Mouse (Mus musculus) 3T3-L1 (cell line): ENCODE data around the gene Asb18.
A peak's percentile ranks its signal among the peaks of the same experiment; 100 is the strongest.

Experiments used
- DNase-seq: peaks from one replicate; pipeline ENCODE4 v3.0.0-alpha.2; 2015; ENCODE audit warnings: low read depth, low spot score

Asb18 gene

GRCm38 (mm10) chr1:90014446-90014845 lies at the start of gene Asb18:
Gene Asb18, minus strand, starts transcription at chr1:90014666.
- no peak for DNase-seq

- peak; percentile 82 for DNase-seq
Measured at GRCm38 (mm10) chr1:90060599-90060998, 46.1 kb upstream of the Asb18 start.

DNA sequence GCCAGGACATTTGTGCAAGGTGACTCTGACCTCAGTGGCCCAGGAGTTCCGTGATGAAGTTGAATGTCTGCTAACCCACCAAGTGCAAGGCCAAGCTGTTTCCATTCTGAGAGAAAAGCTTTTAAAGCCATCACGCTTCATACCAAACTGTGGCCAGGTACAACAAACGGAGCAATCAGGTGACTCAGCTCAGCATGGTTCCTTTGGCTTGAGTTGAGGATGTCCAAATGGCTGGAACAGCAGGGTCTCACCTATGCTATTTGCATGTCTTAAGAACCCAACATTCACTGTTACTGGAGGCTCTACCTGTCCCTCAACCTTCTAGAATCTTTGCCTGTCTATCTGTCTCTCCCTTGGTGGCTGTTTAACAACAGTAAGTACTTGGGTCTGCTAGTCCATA lies 45.6 kb upstream of the Asb18 start:
- DNase-seq, result no peak

DNA sequence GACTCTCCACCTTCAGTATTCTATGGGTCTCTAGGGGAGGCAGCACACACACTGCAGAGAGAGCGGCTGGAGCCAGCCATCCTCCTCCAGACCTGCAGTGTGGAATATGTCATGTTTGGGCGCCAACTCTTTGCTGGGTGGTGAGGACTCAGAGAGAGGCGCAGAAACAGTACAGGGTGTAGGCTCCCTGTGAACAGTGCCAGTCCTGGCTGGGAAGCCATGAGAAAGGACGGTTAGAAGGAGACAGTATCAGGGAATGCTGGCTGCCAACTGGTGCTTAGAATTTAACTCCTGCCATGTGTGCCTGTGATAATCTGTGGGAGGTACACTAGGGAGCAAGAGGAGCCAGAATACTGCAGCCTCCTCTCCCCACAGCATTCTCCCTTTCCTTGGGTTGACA lies 40.5 kb upstream of the Asb18 start:
- DNase-seq, result no peak

DNA sequence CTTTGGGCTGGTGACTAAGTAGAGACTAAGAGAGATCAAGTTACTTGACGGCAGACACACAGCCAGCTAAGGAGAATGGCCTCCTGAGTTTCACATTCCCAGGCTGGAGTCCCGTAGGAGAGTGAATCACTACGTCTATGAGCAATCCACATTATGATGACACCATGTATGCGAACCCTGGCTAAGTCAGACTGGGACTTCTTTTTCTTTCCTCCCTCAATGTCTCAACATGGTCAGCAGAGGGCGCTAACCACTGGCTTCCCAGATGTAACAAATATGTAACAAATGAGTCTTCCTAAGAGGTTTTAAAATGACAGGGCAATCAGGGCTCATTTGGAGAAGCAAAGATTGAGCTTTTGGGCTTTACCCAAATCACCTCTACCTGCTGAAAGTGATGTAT lies 36.9 kb upstream of the Asb18 start:
- DNase-seq, result peak; percentile 99

DNA sequence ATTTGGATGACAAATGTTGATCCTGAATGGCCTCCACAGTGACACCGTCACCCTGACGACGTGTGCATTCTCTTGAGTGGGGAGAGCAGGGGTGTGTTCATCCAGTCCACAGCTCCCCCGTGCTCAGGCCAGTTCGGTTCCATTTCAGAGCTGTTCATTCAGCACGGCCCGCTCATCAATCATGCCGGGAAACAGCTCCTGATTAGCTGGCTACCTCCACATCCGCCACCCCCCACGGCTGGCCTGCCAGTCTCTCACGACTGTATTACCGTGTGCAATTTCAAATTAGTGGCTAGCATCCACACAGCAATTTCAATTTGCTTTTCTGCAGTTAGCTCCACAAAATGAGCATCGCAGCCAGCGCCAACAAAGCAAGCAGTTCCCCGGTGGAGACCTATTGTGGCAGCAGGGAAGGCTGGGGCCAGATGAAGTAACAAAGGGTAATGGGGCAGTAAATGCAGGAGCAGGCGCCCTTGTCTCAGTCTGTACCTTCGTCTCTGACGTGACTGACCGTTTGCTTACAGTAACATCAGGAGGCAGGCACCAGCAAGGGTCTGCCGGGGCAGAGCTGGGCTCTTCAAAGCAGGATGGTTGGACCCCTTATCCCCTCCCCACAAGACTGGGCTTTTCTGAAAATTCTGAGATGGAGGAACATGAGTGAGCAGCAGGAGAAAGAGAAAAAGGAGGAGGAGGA lies 35.7 kb upstream of the Asb18 start:
- DNase-seq, result no peak

DNA sequence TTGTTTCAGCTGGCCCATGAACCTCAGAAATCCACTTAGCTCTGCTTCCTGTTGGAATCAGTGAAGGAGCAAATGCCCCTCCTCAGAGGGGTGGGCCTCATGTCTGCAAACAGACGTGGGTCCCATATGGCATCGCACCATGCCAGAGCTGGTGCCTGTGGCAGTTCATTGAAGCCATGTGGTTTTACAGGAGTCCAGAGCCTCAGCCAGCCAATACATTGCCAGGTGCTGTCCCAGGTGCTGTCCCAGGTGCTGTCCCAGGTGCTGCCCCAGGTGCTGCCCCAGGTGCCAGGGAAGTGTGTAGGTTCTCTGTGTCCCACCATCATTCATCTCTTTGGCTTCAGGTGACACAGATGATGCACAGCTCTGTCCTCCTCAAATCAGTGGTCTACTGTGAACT lies 13.8 kb upstream of the Asb18 start:
- DNase-seq, result no peak

GRCm38 (mm10) chr1:90026945-90027344 lies 12.5 kb upstream of the Asb18 start:
- DNase-seq, result peak; percentile 55

DNA sequence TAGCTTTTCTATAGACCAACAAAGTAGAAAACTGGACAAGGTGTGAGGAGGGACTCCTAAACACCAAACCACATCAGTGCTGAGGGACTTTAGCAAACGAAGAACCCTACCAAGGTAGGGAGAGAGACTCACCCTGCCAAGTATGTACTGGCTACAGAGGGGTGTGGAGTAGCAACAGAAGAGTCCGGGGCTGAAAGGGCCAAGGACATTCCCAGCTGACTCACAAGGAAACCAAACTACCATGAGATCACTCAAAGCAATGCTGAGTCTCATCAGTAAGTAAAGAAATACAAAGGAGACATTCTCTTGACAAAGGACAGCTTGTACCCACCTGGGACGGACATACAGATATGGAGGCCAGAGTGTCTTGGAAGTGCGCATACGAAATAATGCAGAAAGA lies 5.9 kb upstream of the Asb18 start:
- no peak for DNase-seq

DNA sequence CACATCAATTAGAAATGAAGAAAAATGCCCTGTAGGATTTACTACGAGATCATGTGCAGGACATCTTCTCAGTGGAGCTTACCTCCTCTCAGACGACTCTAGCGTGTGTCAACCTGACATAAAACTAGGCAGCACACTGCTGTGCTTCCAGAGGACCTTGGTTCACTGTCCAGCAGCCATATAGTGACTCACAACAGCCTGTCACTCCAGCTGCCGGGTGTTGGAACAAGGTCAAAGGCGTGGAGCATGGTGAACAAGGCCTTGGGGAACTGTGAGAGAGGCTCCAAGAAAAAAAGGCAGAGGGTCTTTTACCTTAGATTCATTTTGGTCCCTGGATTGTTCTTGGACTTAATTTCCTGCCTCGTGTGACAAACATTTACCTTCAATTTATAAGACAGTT lies 3.6 kb upstream of the Asb18 start:
- peak; percentile 42 for DNase-seq

DNA sequence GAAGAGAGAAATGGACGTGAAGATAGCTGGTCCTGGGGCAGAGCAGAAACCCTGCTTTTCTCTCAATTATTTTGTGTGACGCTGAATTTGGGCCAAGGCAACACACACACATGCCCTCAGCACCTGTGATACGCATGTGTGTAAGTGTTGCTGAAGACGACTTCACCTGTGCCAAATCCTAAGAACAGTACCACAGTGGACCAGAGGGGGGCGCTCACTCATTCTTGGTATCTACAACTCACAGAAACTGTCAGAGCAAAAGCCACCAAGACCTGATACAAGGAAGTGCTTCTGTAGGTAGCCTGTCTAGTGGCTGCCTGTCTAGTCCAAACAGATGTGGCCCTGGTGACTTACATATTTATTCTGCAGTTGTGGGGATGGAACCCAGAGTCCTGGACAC lies 1.2 kb downstream of the Asb18 start:
- DNase-seq, result no peak

DNA sequence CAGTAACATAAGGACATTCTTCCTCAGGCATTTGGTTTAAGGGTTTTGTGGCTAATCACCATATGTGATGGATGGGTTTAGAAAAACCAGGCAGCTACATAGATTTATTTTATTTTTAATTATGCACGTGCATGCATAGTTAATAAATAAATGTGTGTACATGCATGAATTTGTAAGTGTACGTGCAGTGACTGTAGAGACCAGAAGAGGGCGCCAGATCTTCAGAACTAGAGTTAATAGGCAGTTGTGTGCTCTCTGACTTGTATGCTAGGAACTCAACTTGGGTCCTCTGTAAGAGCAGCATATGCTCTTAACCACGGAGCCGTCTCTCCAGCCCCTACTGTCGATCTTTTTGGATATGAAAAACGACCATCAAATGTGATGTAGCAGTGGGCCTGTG lies 1.6 kb downstream of the Asb18 start:
- DNase-seq, result no peak

DNA sequence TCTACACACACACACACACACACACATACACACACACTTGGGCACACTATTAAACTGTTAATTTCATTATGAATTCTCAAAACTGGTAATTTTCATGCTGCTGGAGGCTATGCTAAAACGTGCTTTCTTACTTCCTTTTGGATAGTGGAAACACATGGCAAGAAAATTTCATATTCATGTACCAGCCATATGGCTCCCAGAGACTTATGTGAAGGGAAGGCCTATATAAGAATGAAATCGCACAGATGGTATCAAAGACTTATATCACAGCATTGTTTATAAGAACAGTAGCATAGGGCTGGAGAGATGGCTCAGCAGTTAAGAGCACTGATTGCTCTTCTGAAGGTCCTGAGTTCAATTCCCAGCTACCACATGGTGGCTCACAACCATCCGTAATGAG lies 2.3 kb downstream of the Asb18 start:
- no peak for DNase-seq

- peak; percentile 61 for DNase-seq
Measured at GRCm38 (mm10) chr1:90010077-90010476, 4.4 kb downstream of the Asb18 start.

GRCm38 (mm10) chr1:90009188-90009587 lies 5.3 kb downstream of the Asb18 start:
- DNase-seq, result no peak

DNA sequence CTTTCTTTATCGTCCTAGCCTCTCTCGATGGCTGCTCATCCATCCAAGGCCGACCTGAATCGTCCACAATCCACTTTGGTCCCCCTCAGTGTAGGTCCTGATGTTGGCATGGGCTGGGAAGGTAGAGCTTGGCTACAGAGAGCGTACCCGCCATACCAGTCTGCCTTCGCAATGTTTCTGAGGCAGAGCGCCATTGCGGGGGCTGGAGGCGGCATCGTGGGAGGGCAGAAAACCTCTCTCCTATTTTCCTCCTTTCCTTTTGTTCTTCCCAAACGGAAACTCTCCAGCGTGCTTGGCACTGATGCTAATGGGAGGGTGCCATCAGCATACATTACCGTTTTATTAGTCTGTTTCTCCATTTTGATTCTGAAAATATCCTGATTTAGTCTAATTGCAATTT lies 7.8 kb downstream of the Asb18 start:
- no peak for DNase-seq

- DNase-seq, result no peak
Measured at GRCm38 (mm10) chr1:90000981-90001380, 13.5 kb downstream of the Asb18 start.

DNA sequence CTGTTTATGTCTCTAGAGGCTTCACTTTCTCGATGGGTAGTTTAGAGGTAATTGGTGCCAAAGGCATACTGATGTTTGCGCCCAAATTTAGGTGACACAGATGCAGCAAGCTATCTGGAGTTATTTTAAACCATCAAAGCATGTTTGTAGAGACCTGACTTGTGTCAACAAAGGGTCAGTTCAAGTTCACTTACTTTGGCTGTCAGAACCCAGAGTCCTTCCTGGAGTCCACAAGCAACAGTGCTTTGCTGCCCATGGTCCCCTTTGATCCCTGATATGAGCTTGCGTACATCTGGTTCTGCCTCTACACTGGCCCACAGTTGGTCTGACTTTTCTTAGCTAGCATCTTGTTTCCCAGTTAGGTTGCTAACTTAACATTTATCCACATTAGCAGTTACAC lies 14.6 kb downstream of the Asb18 start:
- no peak for DNase-seq

DNA sequence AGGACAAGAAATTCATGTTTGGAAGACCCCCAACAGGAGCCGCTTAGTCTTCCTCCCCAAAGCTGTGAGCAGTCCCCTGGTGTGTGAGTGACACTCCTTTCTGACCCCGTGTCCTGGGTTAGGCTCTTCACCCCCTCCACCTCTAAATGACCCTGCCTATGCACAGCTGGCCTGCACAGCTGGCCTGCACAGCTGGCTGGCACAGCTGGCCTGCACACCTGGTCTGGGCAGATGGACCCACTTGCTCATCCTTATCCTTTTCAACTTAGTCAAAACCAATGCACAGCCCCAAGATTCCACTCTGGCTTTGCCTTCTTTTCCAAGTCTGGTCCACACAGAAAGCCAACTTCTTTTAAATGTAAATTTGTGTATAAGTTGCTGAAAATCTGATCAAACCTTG lies 15.8 kb downstream of the Asb18 start:
- DNase-seq, result no peak

DNA sequence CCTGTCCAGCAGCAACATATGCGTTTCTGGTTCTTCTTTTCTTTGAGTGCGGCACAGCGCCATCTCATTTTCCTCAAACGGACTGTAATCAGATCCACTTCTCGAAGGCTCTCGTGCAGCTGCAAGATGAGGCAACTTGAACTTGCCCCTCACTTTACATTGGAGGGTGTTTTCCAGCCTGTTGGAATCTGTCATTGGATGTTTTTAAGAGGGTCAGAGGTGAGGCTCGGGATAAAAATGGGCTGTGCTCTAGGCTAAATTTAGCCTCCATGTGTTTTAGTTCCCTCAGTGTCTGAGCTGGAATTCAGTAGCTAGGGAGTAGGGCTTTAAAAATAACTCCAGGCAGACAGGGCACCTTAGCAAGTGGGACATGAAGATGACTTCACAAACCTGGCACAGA lies 16.4 kb downstream of the Asb18 start:
- no peak for DNase-seq

- no peak for DNase-seq
Measured at GRCm38 (mm10) chr1:89992256-89992655, 22.2 kb downstream of the Asb18 start.

GRCm38 (mm10) chr1:89977261-89977660 lies 37.2 kb downstream of the Asb18 start:
- no peak for DNase-seq

DNA sequence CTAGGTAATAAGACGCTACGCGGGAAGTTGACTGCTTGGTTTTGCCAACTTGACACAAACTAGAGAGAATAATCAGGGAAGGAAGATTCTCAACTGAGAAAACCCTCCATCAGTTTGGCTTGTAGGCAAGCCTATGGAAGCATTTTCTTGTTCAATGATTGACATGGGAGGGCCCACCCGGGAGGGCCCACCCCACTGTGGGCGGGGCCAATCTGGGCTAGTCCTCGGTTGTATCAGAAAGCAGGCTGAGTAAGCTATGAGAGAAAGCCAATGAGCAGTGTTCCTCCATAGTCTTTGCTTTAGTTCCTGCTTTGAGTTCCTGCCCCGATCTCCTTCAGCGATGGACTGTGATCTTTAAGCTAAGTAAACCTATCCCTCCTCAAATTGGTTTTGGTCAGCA lies 38.1 kb downstream of the Asb18 start:
- DNase-seq, result no peak

DNA sequence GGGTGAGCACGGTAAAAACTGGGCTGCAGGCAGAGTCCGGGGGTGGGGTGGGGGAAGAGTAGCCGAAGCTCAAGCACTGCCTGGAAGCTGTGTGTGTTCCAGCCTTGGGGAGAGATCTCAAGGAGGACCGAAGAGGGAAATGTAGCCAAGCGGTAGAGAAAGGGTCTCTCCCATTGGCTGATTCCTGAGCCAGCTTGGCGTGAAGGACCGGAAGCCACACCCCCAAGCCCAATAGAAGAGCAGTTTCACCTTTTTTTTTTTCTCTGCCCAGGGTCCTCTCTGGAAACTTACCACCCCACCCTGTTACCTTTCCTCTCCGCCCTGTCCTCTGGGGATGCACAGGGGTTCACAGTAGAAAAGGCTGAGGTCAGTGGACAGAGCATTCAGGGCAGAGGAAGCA lies 39.9 kb downstream of the Asb18 start:
- DNase-seq, result no peak
